Mouse (Mus musculus) stomach, postnatal 0 days (tissue): ENCODE measurements around the gene Ctbs. TPM values are rescaled to one million over a fixed set of nuclear protein-coding genes. Genes with fewer than 3 reads are reported as not detected.
A peak's percentile ranks its signal among the peaks of the same experiment; 100 is the strongest.

Experiments
- ATAC-seq: fragments of 200-750 bp; cut with Nextera tagmentation; 2 replicates; pipeline ENCODE4 v1.8.0; 2017; ENCODE audit not compliant: low FRiP score, low TSS enrichment
- DNase-seq: peaks from one replicate; pipeline ENCODE4 v3.0.0-alpha.2; 2016; ENCODE audit warnings: low spot score
- H3K27ac ChIP-seq: fragments of 300-500 bp; sonication (generic); replicated peaks from 2 replicates; pipeline ENCODE4 v1.5.1; 2014; ENCODE audit warnings: mild to moderate bottlenecking, control low read depth
- H3K27me3 ChIP-seq: fragments of 300-500 bp; sonication (generic); 2 replicates; pipeline ENCODE4 v1.6.1; 2014; ENCODE audit warnings: low read length; ENCODE audit not compliant: control insufficient read depth, insufficient read depth
- H3K36me3 ChIP-seq: fragments of 300-500 bp; sonication (generic); 2 replicates; pipeline ENCODE4 v1.6.1; 2014; ENCODE audit warnings: low read length, mixed read lengths; ENCODE audit not compliant: control insufficient read depth, insufficient read depth
- H3K4me1 ChIP-seq: fragments of 300-500 bp; sonication (generic); replicated peaks from 2 replicates; pipeline ENCODE4 v1.6.1; 2014; ENCODE audit warnings: antibody characterized with exemption; ENCODE audit not compliant: control insufficient read depth, insufficient read depth
- H3K4me2 ChIP-seq: fragments of 300-500 bp; sonication (generic); replicated peaks from 2 replicates; pipeline ENCODE4 v1.6.1; 2014; ENCODE audit warnings: low read depth, mild to moderate bottlenecking, control low read depth, moderate library complexity
- H3K4me3 ChIP-seq: fragments of 300-500 bp; sonication (generic); 2 replicates; pipeline ENCODE4 v1.5.1; 2014; ENCODE audit warnings: low read depth, low read length, control low read depth
- H3K9ac ChIP-seq: fragments of 300-500 bp; sonication (generic); 2 replicates; pipeline ENCODE4 v1.6.1; 2014; ENCODE audit warnings: mild to moderate bottlenecking, low read length, control low read depth, mixed read lengths
- H3K9me3 ChIP-seq: fragments of 300-500 bp; sonication (generic); 2 replicates; pipeline ENCODE4 v1.6.1; 2016; ENCODE audit warnings: low read length; ENCODE audit not compliant: control insufficient read depth
- CTCF ChIP-seq: IDR thresholded peaks from 2 replicates; pipeline ENCODE4 v1.5.1; 2016; ENCODE audit warnings: antibody characterized with exemption, low read depth, mild to moderate bottlenecking, moderate library complexity
- EP300 ChIP-seq: optimal IDR thresholded peaks from 2 replicates; pipeline ENCODE3; 2016; ENCODE audit warnings: antibody characterized with exemption
- WGBS: fragments of 180-500 bp; shearing (Covaris S2); extraction: QIAGEN DNeasy Blood & Tissue Kit; methylation state at CpG from one replicate; pipeline ENCODE4 v1.1.7; 2014; 5-methylcytosine and 5-hydroxymethylcytosine counted together
- polyA plus RNA-seq: library from polyadenylated mRNA; unstranded; fragments of >200 nt; fragmentation: Nextera tagmentation; extraction: Ambion mirVana; gene quantifications from 2 replicates; pipeline ENCODE4 v1.2.1, GENCODE M21; 2015

The Ctbs gene
- polyA plus RNA-seq, 1 experiment from 2014 or later, result 7.9 TPM

- no peak overlapping the region for H3K9ac ChIP-seq
- H3K9me3 ChIP-seq, result no peaks in the 10 kb centered on the region
- TF ChIP-seq EP300, result no peak
- no peak for TF ChIP-seq CTCF
- no peak overlapping the region for H3K4me3 ChIP-seq
- DNase-seq, result no peak
- no peaks in the 10 kb centered on the region for H3K27me3 ChIP-seq
- H3K4me2 ChIP-seq, result no peak overlapping the region
- H3K27ac ChIP-seq, result no peak overlapping the region
- peaks cover 7% of the 10 kb centered on the region; the same call in 1 of the 2 replicates for H3K36me3 ChIP-seq
- H3K4me1 ChIP-seq, result no peaks in the 10 kb centered on the region
- 80% methylated on average over 8 of the region's 8 CpGs for WGBS
- no peak for ATAC-seq
These were observed 6.7 kb upstream of the Ctbs start for GRCm38 (mm10) chr3:146442936-146443335.

DNA sequence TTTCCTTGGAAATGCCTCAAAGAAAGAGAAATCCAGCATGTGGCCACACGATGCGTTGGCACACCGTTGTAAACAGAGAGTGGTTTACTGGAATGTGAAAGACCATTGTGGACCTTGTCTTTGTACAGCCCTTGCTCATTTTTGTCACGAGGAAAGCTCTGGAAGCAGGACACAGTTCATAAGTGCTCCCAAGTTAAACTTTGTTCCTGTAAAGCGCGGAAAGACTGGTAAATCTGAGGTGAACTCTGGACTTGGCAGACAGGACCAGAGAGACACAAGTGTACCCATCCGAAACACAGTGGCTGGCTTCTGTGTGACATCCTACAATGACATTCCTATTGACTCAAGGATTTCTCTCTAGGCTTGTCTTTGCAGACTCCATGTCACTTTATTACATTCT lies 6.2 kb upstream of the Ctbs start:
- no peaks in the 10 kb centered on the region for H3K4me1 ChIP-seq
- H3K9ac ChIP-seq, result no peak overlapping the region
- H3K4me3 ChIP-seq, result no peak overlapping the region
- peaks cover 5% of the 10 kb centered on the region; the same call in 1 of the 2 replicates for H3K36me3 ChIP-seq
- no peaks in the 10 kb centered on the region for H3K27me3 ChIP-seq
- H3K27ac ChIP-seq, result no peak overlapping the region
- TF ChIP-seq EP300, result no peak
- TF ChIP-seq CTCF, result no peak
- DNase-seq, result no peak
- 76% methylated on average over 7 of the region's 7 CpGs for WGBS
- no peak for ATAC-seq
- H3K9me3 ChIP-seq, result no peaks in the 10 kb centered on the region
- H3K4me2 ChIP-seq, result no peak overlapping the region

GRCm38 (mm10) chr3:146444880-146445279 lies 4.7 kb upstream of the Ctbs start:
- Histone ChIP-seq H3K4me3 (no peak overlapping the region), H3K4me2 (no peak overlapping the region), H3K36me3 (no peaks in the 10 kb centered on the region; the same call in 1 of the 2 replicates), H3K27me3 (no peaks in the 10 kb centered on the region), H3K4me1 (no peaks in the 10 kb centered on the region), H3K9me3 (no peaks in the 10 kb centered on the region), H3K9ac (no peak overlapping the region), H3K27ac (no peak overlapping the region)
- TF ChIP-seq EP300, result no peak
- TF ChIP-seq CTCF, result no peak
- no peak for DNase-seq
- 83% methylated on average over 7 of the region's 7 CpGs for WGBS
- ATAC-seq, result peak; percentile 26; the same call in 1 of the 2 replicates

DNA sequence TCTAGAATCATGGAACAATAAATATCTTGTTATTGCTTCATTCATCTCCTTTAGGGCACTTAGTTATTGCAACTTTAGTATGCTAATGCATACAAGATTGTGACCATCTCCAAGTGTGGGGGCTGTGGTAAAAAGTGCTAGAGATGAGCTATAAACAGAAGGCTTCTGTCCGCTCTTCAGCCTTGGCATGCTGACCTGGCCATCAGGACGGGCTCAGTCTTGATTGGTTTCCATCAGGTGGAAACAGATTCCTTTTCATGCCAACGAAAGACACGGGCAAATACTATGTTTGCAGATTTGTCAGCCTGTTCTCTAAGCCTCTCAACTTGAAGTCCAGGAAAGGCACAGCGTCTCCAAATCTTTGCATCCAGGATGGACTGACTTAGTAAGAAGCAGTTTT lies 2.4 kb upstream of the Ctbs start:
- WGBS, result 75% methylated on average over 5 of the region's 5 CpGs
- Histone ChIP-seq H3K9me3 (no peaks in the 10 kb centered on the region), H3K4me2 (no peak overlapping the region), H3K27me3 (no peaks in the 10 kb centered on the region), H3K4me1 (no peaks in the 10 kb centered on the region), H3K27ac (peak overlapping the region; percentile 53; the same call in 1 of the 2 replicates), H3K4me3 (no peak overlapping the region), H3K36me3 (no peaks in the 10 kb centered on the region; the same call in 1 of the 2 replicates), H3K9ac (no peak overlapping the region)
- TF ChIP-seq CTCF (no peak), EP300 (no peak)
- ATAC-seq (no peak), DNase-seq (no peak)

DNA sequence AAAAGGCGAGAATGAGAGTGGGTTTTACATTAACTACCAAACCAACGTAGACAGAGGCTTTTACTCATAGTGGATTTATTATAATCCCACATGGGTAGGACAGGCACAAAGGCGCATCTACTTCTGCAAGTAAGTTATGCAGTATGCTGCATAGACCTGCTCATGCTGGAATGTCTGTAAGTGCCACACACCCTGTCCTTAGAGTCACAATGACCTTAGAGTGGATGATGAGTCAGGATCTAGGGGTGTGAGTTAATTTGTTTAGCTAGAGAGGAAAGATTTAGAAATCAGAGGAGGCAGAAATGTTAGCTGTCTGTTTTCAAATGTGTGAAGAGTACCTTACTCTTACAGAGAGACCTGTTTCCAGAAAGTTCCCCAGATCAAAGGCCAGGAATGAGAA lies 2.0 kb upstream of the Ctbs start:
- DNase-seq, result no peak
- TF ChIP-seq CTCF (no peak), EP300 (no peak)
- ATAC-seq, result no peak
- Histone ChIP-seq H3K27me3 (no peaks in the 10 kb centered on the region), H3K4me1 (no peaks in the 10 kb centered on the region), H3K4me2 (no peak overlapping the region), H3K9me3 (no peaks in the 10 kb centered on the region), H3K27ac (peak overlapping the region; percentile 53; the same call in 1 of the 2 replicates), H3K4me3 (no peak overlapping the region), H3K9ac (no peak overlapping the region), H3K36me3 (no peaks in the 10 kb centered on the region)
- WGBS, result 75% methylated on average over 3 of the region's 3 CpGs

- Histone ChIP-seq H3K27ac (peak overlapping the region; percentile 53; the same call in 1 of the 2 replicates), H3K4me3 (no peak overlapping the region), H3K36me3 (no peaks in the 10 kb centered on the region), H3K4me2 (no peak overlapping the region), H3K4me1 (no peaks in the 10 kb centered on the region), H3K9ac (no peak overlapping the region), H3K27me3 (no peaks in the 10 kb centered on the region), H3K9me3 (no peaks in the 10 kb centered on the region)
- ATAC-seq (no peak), DNase-seq (no peak)
- TF ChIP-seq CTCF (no peak), EP300 (no peak)
- 81% methylated on average over 10 of the region's 10 CpGs for WGBS
These were observed 1.2 kb upstream of the Ctbs start for GRCm38 (mm10) chr3:146448372-146448771.
